Mouse (Mus musculus) stomach, postnatal 0 days (tissue): Measurements from ENCODE around the gene Dhx32.

Source experiments
- CTCF ChIP-seq: IDR thresholded peaks from 2 replicates; pipeline ENCODE4 v1.5.1; 2016; ENCODE audit warnings: antibody characterized with exemption, low read depth, mild to moderate bottlenecking, moderate library complexity
- EP300 ChIP-seq: optimal IDR thresholded peaks from 2 replicates; pipeline ENCODE3; 2016; ENCODE audit warnings: antibody characterized with exemption

GRCm38 (mm10) chr7:133768517-133768916 lies 14.0 kb downstream of the Dhx32 start:
- TF ChIP-seq EP300: no peak
- no peak for TF ChIP-seq CTCF
